Mouse (Mus musculus): ENCODE measurements at regions not wholly inside any gene's neighbourhood (a gene's known extent, or its start where the extent isn't known, plus 50 kb on each side); places are given as distances from the start of the nearest gene placed in this dataset.

- DNase-seq = no peak
Measured at GRCm38 (mm10) chr9:69814432-69814831, 53.7 kb upstream of the Foxb1 start.

DNA sequence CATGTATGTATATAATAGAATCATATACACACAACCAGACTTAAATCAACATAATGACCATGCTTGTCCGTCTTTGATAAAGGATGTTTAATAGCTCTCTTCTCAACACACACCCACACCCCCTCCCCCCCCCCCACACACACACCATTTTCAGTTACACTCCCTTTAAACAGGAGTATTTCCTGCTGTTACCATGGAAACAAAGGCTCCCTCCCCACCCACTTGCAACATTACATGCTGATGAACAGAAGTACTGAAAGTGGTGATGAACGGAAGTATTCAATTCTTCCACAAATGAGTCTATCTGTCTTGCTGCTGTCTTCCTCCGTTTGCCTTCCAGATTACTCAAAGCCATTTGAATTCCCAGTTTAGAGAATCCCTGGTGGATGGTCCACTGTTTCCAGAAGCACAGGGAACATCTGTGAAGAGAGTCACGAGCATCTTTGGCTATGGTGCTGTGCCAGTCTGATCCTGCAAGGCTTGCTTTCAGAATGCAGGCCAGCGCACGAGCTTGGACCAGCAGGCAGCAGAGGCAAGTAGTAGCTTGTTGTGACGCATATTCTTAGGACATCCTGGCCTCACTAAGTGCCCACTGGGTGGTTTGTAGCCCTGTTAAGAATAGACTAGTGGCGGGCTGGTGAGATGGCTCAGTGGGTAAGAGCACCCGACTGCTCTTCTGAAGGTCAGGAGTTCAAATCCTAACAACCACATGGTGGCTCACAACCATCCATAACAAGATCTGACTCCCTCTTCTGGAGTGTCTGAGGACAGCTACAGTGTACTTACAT, 62.6 kb upstream of the Foxb1 start:
- no peak for DNase-seq

DNA sequence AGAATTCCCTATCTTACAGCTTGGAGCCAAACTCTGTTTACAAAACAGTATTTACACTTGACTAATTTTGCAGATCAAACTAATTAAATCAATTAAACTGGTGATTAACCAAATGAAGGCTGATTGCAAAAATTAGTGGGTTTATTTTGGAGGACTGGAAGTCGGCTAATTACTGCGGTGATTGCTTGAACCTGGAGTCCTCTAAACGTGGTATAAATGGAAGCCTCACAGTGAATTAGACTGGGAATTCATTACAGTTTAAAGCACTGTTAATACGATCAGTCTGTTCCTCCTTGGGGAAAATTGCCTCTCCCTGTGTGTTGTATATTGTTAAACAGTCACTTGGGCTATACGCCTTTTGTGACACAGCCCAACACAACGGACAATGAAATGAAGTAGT, 67.7 kb upstream of the Foxb1 start:
- no peak for DNase-seq

DNA sequence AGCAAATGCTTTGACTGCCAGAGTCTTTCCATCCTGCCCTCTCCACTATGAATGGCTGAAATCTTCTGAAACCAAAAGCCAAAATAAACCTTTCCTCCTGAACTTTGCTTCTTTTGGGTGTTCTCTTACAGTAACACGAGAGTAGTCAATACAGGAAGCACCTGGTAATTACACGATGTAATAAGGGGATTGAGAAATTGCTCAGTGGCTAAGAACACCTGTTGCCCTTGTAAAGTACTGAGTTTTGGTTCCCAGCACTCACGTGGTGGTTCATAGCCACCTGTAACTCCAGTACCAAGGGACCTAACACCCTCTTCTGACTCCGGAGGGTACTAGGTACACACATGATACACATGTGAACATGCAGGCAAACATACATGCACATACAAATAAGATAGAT, 74.7 kb upstream of the Foxb1 start:
- DNase-seq = no peak

DNA sequence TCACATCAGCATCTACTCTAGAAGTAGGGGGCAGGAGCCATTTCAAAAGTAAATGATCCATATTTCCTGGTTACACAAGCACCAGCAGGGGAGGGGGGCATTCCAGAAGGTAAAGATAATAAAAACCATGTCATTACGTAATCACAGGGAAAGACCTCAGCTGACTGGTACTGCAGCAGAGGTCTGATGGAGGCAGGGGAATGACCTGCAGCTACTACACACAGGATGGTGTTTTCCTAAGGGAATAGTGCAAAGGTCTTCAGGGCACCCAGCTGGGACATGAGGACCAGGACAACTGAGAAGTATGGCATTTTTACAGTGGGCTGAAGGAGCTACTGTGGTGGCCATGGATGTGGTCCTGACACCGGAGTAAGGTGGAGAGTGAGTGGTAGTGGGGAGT, 78.5 kb upstream of the Foxb1 start:
- DNase-seq = no peak

GRCm38 (mm10) chr9:69844712-69845111, 84.0 kb upstream of the Foxb1 start:
- DNase-seq = no peak

DNA sequence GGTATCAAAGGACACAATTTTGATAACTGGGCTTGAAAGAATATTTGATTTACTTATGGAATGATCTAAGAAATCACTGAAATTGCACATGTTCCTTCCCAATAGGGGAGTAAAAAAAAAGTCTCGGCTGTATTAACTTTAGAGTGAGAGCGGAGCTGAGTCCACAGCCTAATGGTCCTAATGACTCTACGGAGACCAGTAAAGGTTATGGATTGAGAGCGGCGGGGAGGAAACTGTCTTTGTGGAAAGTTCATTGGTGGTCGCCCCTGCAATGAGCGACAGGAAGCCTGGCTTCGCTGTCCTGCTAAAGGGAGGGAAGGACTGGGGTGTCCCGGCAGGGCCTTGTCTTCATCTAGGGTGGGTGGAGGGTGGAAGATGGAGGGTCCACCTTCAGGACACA, 84.5 kb upstream of the Foxb1 start:
- no peak for DNase-seq

- peak in 1 of 2 experiments; percentile 6 for DNase-seq
Measured at GRCm38 (mm10) chr9:69856621-69857020, 95.9 kb upstream of the Foxb1 start.

GRCm38 (mm10) chr9:69858619-69859018, 97.9 kb upstream of the Foxb1 start:
- DNase-seq = no peak

DNA sequence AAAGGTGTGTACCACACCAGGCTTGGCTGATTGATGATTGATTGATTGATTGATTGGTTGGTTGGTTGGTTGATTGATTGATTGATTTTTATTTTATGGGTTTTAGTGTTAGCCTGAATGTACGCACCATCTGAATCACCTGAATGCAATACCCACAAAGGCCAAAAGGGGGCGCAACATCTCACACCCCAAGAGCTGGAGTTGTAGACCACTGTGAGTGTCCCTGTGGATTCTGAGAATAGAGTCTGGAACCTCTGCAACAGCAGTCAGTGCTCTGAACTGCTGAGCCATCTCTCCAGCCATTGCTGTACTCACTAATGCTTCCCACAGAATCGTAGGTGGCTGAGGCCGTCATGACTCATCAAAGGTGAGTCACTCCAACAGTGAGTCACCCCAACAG, 109.4 kb upstream of the Foxb1 start:
- no peak for DNase-seq

- no peak for DNase-seq
Measured at GRCm38 (mm10) chr9:69886351-69886750, 102.9 kb upstream of the Bnip2 start.

- DNase-seq = no peak
Measured at GRCm38 (mm10) chr9:69898016-69898415, 91.2 kb upstream of the Bnip2 start.

GRCm38 (mm10) chr9:69899371-69899770, 89.9 kb upstream of the Bnip2 start:
- DNase-seq = no peak

DNA sequence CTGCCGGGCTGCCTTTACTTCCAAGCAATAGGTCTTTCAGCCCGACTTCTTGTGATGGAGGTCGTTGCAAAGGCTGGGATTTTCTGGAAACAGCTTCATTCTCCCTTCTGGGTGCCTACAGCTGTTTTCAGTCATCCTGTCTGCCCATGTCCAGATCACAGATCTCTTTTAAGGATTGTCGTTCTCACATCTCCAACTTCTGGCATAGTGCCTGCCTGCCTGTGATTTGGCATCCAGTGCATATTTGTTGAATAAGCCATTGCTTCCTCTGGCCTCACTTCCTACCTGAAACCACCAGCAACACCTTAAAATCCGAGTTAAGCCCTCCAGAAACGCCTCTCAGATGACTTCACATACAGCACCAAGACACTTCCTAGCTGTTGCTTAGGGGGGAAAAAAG, 88.4 kb upstream of the Bnip2 start:
- no peak for DNase-seq

DNA sequence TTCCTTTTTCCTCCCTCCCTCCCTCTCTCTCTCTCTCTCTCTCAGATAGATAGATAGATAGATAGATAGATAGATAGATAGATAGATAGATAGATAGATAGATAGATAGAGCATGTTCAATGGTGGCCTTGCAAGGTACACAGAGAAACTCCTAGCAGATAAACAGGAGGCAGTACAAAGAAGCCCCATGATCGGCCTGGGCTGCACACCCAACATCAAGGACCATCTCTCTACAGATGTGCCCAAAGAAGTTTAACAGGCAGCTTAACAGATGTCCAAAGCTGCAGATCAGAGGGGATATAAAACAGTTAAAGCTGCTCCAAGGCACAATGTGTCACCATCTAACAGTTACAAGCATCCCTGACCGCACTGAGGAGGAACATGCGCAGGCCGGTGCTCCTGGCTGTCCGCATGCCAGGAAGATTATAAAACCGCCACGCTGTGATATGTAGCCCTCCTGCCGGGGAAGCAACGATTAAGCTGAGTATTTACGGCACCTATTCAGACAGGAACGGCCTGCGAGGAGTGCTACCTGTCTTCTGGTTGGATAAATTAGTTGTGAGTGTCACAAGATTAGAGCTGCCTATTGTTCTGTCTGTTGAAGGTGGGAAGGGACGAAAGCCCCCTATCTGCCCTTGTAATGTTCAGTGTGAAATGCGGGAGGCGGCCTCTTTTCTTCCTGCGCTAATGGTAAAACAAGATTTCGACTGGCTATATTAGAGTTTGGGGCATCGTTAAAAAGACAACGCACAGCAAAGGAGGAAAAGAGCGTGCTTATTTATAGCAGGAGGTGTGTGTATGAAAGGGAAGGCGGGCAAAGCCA, 81.9 kb upstream of the Bnip2 start:
- DNase-seq = no peak

DNA sequence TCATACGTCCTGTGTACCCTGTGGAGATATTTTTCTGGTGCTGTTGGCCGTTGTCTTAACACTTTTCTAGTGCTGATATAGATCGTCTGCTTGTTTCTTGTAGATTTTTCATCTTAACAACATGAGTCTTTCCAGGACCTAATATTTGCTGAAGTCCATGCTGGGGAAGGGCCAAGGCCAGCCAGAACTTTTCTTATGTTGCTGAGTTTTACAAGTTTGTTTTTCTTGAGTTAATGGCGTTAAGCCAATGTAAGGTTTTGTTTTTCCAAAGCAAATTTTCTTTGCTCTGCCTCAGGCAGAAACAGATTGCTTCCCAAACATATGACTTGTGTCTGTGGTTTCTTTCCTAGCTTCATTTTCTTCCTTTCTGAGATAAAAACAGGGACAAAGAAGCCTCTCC, 78.6 kb upstream of the Bnip2 start:
- DNase-seq = no peak

- DNase-seq = no peak
Measured at GRCm38 (mm10) chr9:69928126-69928525, 61.1 kb upstream of the Bnip2 start.

GRCm38 (mm10) chr9:69937863-69938262, 51.4 kb upstream of the Bnip2 start:
- DNase-seq = no peak
